Mouse (Mus musculus): Measurements from ENCODE around the gene Pcbp2.

The Pcbp2 gene

DNA sequence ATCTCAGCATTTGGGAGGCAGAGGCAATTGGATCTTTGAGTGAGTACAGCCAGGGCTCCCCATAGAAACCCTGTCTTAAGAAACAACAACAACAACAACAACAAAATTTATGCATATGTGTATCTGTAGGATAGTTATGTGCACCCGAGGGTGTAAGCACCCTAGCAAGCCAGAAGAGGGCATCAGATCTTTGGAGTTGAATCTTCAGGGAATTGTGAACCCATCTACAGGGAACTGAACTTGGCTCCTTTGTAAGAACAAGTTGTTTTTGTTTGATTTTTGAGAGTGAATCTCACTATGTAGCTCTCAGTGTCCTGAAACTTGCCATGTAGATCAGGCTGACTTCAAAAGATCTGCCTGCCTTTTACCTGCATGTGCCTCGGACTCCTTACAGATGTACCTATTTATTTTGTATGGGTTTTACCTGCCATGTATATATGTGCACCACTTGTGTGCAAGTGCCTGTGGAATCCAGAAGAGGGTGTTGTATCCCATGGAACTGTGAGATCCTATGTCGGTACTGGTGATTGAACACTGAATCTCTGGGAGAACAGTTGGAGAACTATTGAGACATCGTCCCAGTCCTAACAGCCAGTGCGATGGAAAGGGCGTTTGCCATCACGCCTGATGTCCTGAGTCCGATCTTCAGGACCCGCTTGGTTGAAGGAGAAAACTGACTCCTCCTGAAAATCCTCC lies 1.5 kb upstream of the Pcbp2 start:
- no peak for DNase-seq

DNA sequence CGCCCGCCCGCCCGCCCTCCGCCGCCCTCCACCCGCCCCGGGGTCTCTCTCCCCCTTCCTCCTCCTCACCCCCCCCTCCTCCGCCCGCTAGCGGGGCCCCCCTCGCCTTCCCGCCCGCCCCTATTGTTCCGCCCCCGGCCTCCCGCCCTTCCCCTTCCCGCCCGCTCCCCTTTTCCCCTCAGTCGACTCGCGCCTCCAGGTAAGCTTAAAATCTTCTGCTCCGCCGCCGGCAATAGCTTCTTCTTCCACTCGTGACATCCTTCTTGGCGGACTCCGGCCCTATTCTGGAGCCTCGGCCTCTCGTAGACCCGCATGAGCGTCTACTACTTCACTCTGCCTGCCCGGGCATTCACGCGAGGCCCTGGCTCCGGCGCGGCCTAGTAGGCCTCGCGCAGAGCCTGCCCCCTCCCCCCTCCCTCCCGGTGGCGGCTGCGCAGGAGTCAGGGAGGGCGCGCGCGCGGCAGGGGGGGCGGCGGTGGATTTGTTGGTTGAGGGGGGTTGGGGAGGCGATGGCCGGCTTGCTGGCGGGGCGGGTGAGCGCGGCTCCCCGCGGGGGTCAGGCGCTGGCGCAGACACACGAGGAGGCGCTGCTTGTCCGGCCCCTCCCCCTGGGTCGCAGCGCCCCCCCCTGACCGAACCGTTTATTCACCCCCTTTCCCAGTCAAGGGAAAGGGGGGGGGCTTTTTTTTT lies 411 bp downstream of the Pcbp2 start:
- peak; percentile 93 to 97 for DNase-seq

DNA sequence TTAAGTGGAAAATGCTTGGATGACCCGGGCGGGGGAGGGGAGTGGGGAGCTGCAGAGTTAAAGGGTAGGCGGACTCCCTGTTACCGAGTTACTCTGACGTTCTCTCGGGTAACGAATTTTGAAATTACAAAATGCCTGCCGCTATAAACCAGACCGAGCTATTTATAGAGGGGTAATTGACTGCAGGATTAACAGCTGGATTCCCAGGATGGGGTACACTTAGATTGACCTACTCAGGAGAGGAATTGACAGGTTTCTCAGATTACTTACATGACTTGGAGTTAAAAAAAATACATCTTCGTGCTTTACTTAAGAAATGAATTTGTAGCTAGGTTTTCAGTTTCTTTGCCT lies 931 bp downstream of the Pcbp2 start:
- no peak for DNase-seq

DNA sequence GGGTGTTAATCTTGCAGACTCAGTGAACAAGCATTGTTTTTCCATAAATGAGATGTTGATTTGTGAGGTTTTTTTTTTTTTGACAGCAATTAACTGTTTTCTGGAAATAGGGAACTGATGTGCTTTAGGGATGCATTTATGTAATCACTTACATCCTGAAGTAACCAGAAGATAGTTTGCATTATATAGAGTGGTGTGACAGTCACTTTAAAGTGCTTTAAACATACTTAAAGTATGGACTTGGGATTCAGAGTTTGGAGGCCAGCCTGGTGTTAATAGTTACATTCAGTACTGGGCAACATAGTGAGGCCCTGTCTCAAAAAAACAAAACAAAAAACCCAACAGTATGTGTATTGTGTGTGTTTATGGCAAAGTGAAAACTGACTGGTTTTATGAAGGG lies 1.4 kb downstream of the Pcbp2 start:
- DNase-seq = no peak

DNA sequence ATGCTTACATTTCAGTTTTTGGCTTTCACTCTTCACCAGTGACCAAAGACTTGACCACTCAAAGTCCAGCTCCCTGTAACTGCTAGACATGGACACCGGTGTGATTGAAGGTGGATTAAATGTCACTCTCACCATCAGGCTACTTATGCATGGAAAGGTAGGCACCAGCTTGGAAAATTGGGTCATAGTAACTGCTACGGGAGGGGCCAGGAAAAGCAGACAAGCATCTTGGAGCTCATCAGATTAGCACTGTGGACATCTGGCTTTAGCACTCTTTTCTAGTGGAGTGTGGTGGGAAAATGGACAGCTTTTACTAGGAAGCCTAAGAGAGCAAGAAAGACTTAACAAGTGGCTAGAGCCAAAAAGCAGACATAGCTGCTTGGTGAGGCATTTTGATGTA lies 2.9 kb downstream of the Pcbp2 start:
- DNase-seq = peak in 1 of 2 experiments; percentile 35

DNA sequence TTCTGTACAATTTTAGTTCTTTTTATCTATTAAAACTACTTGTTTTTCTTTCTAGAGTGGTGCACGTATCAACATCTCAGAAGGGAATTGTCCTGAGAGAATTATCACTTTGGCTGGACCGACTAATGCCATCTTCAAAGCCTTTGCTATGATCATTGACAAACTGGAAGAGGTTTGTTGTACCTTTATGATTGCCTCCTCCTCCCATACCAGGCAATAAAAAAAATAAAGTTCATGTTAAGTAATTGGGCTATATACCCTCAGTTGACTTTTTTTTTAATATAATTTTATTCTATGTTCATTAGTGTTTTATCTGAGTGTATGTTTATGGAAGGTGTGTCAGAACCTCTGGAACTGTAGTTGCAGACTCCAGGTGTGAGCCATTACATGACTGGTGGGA lies 4.2 kb downstream of the Pcbp2 start:
- no peak for DNase-seq

DNA sequence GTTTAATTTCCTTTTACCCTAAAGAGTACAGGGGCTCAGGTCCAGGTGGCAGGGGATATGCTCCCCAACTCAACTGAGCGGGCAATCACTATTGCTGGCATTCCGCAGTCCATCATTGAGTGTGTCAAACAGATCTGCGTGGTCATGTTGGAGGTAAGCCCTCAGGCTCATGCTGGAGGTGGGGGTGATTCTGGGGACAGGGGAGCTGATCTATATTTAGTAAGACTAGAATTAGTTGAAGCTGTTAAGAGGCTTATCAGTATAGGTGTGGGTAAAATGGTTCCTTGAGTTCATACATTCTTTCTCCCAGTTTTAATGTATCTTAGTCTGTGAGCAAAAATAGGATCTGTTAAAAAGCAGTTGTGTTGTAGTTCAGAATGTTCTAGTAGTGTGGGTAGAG lies 12.8 kb downstream of the Pcbp2 start:
- DNase-seq = no peak

DNA sequence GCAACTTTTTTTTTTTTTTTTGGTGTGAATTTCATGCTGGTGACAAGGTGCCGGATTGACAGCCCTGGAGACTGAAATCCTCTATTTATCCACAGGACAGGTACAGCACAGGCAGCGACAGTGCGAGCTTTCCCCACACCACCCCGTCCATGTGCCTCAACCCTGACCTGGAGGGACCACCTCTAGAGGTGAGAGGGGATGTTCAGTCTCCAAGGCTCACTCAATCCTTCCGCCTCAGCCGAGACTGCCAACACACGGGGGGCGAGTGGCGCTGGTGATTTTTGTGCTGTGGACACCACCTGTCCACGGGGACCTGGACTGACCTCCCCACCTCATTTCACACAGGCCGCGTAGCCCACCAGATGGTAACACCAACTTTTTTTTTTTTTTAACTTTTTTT lies 15.5 kb downstream of the Pcbp2 start:
- DNase-seq = no peak

DNA sequence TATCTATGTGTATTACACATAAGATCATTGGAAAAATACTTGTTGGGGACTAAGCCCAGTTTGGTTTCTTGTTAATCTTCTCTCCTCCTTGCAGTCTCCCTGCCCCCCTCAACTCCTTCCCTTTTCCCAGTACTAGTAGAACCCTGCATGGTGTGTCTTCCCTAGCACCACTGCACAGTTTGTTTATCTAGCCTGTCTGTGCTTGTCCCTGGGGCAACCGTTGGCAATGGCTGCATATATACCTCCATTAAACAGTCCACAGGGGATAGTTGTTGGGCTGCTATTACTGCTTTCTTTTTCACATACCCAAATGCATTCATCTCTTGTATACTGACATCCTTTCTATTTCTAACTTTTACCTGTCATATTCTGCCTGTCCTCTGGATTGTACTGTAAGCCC lies 17.3 kb downstream of the Pcbp2 start:
- DNase-seq = no peak

DNA sequence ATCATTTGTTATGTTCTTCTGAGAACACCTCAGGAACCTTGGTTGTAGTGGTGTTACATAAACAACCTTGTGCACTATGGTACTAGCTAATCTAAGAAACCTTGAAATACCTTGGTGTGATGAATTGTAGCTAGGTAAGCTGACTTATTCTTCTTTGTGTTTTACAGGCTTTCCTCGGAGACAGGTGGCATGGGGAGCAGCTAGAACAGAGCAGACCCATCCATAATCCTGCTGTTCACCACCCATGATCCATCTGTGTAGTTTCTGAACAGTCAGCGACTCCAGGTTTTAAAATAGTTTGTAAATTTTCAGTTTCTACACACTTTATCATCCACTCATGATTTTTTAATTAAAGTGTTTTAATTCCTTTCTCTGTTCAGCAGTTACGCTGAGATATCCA lies 28.0 kb downstream of the Pcbp2 start:
- DNase-seq = no peak

DNA sequence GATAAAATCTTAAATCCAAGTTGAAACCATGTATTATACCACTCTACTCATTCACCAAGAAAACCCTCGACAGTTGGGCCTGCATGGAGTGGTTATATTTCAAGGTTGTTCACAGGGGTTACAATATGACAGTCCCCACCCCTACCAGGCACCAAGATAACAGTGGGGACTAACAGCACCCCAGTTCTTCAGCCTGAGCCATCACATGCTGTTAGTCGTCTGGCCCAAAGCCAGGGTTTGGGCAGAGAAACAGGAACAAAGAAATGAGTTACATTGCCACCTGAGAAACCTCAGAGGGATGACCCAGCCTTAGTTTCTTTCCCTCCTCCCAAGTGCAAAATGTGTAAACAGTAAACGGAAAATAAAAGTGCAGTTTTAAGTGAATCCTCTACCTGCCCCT lies 29.0 kb downstream of the Pcbp2 start:
- no peak for DNase-seq

DNA sequence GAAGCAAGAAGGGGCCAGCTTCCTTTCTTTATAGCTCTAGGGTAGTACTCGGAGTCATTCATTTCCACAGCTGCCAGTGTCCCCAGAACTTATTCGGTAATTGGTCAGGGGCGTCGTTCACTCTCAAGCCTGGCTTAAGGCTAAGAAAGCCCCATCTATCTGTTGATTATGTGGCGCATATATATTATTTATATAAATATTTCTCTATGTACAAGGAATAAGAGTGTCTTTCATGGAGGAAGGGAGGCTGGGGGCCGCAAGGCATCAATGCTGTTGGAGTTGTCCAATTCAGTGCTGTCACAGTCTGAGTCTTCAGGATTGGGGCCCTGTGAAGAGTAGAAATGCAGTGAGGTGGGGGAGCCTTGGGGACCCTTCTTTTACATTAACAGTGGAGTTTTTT lies 29.5 kb downstream of the Pcbp2 start:
- DNase-seq = no peak

DNA sequence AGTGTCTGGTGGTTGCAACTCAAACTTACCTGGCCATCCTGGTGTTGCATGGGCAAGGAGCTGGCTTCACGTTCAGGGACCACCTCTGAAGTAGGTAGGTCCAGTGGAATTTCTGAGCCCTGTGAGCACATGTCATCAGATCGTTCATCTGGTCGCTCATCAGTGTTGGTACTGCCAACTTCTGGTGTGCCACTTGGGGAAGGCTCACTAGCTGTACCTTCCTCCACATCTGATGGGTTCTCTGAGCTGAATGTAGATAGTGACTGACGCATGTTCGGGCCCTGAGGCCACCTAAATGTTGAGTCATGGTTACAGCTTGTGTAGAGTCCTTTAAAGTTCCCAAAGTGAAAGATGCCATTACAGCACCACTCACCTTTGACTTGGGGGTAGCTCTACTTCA lies 30.1 kb downstream of the Pcbp2 start:
- no peak for DNase-seq

DNA sequence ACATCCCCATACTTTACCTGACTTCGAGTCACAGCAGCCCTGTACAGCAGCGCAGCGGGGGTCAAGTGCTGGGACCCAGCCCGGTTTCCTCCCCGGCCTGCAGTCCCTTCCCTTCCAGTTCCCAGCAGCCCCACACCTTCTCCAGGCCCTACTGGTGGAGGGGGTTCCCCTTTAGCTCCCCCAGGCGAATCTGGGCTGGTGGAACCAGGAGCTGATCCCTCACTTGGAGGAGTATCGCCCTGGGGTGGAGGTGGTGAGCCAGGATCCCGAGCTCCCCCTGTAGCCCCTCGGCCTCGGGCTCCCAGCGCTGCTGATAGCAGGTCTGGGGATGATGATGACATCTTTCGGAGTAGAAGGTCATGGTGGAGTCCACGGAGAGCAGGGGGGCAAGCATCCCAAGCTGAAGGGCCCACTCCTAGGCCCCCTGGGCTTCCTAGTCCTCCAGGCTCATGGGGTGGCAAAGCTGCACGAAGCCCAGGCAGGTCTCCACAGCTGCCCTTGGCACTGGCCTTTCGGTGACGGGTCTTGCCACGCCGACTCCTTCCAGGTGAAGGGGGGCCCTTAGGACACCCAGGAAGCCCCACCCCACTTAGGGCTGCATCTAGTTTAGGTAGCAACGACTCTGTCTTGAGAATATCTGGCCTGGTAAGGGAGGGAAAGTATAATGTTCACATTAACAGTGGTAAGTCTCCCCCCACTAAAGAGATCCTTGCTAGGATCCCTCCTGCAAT lies 30.9 kb downstream of the Pcbp2 start:
- no peak for DNase-seq

DNA sequence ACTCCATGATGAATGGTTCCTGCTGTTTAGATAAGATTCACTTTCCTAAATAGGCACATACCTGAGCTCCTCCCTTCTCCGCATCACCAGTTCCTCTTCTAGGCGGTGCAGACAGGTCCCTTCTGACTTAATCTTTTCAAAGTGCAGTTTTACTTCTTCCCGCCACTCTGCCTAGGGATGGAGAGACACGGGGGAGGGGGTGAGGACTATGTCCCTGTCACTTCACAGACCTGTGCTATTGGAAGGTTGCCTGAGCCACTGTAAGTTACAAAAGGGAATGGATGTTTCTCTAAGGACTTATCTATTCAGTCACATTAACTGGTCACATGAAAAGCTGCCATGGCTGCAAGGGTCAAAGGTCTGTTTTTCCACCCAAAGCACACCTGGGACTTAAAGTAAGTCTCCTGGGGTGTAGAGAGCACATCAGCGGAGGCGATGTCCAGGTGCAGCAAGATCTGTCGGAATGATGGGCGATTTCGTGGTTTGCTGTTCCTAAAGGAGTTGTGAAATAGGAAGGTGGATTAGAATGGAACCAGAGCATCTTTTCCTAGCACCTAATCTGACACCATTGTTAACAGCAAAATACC lies 32.0 kb downstream of the Pcbp2 start:
- DNase-seq = no peak

DNA sequence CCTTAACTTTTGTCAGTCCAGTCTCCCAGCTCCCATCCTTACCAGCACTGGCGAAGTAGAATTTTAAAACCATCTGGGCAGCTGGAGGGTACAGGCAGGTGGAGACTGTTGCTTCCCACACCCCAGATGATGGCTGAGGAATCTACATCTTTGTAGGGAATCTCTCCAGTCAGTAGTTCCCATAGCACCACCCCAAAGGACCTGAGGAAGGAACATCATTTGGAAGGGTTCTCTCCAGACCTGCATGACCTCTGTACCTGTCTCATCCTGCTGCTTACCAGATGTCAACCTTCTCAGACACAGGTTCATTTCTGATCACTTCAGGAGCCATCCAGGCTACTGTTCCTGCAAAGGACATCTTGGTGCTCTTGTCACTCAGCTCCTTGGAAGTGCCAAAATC lies 33.1 kb downstream of the Pcbp2 start, which contains the start of gene Gm10337:
Gene Gm10337, plus strand, starts transcription at position 276 of the 400 bp plus-strand sequence.
- no peak for DNase-seq

DNA sequence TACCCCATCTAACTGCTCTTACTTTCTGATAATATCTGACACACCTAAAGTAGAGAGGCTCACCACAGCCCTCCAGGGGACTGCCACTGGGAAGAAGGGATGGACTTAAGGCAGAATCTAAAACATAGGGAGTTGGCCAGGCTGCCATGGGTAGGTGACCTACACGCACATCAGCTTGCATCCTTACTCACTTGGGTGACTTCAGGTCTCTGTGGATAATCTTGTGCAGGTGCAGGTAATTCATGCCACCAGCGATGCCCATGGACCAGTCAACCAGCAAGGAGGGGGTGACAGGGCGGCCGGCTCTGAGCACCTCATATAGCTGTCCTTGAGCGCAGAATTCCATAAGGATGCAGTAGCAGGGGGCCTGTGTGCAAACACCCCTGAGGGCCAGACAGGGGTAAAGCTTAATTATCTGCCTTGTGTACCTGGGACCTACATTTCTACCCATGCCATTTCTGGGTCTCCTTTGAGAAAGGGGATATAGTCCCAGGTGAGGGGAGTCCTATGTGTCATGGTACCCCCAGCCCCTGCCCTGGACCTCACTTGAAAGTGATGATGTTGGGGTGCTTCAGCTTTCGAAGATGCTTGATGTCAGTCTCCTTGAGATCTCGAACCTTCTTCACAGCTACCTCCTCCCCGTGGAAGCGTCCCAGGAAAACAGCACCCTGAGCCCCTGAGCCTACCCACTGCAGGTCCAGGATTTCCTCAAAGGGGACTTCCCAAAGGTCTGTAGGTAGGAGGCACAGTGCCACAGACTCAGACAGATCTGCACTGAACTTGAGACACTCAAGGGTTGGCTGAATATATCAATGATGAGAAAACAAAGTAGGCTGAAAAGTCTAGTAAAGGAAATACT lies 33.8 kb downstream of the Pcbp2 start:
- no peak for DNase-seq

DNA sequence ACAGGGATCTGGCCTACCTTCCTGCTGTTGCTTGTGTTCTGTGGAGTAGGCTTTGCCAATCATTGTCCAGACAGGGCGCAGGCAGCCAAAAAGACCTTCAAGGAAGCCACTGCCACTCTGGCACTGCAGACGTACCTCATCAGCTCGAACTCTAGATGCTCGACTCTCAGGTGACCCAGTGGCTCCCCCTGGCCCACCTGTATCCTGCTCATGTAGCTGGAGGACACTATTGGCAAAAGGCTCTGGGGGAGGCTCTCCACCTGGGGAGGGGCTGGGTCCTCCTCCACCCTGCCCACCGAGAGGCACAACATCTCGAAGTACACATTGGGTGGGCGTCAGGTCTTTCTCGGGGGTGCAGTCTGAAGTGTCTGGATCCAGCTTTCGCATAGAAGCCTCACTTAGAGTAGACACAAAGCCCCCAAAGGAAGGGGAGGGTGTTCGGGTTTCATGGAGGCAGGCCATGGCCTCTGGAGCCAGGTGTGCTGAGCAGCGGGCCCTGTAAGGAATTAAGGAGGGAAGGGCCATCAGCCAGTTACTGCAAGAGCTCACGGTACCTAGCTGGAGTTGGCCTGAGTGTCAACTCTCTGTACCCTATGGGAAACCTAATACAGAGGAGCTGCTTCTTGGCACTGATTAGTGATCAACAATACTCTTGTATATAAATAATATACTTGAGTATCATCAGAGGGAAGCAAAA lies 34.9 kb downstream of the Pcbp2 start:
- DNase-seq = no peak

DNA sequence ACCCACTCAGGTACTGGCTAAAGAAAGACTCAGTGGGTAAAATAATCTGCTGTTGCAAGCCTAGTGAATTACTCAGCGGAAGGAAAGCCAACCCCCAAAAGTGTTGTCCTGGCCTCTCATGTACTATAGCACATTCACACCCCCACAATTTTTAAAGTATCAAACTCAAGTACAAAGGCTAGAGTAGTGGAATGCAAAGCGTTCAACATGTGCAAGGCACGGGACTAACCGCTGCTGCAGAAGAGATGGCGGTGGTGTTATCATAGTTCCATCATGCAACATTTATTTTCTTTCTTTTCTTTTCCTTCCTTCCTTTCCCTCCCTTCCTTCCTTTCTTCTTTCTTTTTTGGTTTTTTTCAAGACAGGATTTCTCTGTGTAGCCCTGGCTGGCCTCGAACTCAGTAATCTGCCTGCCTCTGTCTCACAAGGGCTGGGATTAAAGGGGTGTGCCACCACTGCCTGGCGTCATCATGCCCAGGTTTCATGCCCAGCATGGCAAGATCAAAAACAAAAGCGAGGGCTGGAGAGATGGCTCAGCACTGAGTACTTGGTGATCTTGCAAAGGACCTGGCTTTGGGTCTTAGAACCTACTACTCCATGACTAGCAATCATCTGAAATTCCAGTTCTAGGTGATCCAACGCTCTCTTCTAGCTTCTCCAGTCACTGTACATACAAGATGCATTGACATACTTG lies 35.6 kb downstream of the Pcbp2 start:
- DNase-seq = no peak

DNA sequence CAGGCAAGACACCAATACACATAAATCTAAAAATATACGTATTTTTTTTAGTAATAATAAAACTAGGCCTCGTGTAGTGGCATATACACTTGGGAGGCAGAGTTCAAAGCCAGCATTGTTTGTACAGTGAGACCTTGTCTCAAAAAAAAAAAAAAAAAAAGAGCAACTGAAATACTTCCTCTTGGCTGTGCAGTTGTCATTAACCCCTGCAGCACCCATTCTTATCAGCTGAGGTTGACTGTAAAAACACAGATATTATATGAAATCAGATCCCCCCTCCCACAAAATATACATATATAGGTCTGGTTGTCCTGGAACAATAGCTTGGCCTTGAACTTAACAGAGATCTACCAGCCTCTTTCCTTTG lies 36.1 kb downstream of the Pcbp2 start:
- DNase-seq = no peak

DNA sequence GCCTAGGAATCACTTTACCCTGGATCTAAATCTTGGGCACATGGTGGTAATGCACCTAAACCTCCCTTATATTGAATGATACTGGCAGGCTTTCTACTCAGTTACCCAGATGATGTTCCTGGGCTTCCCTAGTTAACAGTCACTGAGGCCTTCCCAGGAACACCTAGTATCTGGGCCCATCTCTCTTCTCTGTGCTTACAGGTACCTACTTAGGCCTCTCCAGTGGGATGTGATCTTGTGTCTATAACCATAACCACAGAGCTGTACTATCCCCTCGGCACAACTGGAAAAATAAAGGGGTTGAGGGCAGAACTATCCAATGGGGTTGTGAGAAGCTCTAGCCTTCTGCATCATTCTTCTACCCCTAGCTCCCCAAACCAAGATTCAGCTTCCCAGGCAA lies 36.5 kb downstream of the Pcbp2 start:
- no peak for DNase-seq

DNA sequence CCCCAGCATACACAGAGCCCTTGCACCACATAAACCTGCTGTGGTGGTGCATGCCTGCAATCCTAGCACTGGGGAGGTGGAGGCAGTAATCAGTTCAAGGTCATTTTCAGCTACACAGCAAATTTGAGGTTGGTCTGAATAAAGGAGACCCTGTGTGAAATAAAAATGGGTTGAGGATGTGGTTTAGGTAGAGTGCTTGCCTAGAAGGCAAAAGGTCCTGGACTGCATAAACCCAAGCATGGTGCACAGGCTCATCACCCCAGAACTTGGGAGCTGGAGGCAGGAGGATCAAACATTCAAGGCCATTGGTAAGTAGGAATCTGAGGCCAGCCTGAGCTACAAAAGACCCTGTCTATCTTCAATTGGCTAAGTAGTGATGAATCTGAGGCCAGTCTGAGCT lies 37.2 kb downstream of the Pcbp2 start:
- DNase-seq = no peak

Data from cerebellum, postnatal 14 days (tissue).